Mouse (Mus musculus) kidney, adult 2 months (tissue): Measurements from ENCODE around the gene Mageb4.

Source experiments
- CTCF ChIP-seq: fragments of 200-500 bp; conservative IDR thresholded peaks from 2 replicates; pipeline ENCODE4 v1.5.1; 2011; ENCODE audit warnings: low read depth, mild to moderate bottlenecking, control low read depth, low read length, moderate library complexity, mixed read lengths; ENCODE audit not compliant: insufficient read depth, insufficient read length
- POLR2A ChIP-seq: fragments of 200-500 bp; IDR thresholded peaks from one replicate; pipeline ENCODE4 v1.6.1; 2011; ENCODE audit warnings: low read depth, low read length, control low read depth

DNA sequence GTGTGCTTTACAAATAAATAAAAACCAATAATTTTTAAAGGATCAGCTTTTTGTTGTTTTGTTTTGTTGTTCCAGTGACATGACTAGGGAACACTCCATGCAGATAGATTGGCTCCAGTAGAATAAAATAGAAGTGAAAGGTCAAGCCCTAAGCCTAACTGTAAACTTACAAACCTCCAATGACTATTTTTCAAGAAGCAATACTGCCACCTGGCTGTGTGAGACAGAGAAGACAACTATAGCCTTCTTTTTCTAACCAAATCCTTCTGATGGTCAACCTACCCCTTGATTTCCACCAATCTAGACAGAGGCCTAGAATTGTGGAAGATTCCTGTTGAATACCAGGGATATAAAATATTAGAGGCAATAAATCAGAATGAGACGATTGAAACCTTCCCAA, 67.6 kb downstream of the Mageb4 start:
- TF ChIP-seq CTCF, result no peak
- no peak for TF ChIP-seq POLR2A
